Mouse (Mus musculus) E14TG2a.4 (cell line): ENCODE measurements around the gene Atxn7l1.

ENCODE experiments used
- CTCF ChIP-seq: conservative IDR thresholded peaks from 2 replicates; pipeline ENCODE4 v1.5.1; 2014; ENCODE audit warnings: low read length
- POU5F1 ChIP-seq: IDR thresholded peaks from 2 replicates; pipeline ENCODE4 v1.6.1; 2014; ENCODE audit warnings: low read length, borderline replicate concordance

GRCm38 (mm10) chr12:33273668-33274067 lies 126.2 kb downstream of the Atxn7l1 start:
- no peak for TF ChIP-seq CTCF
- no peak for TF ChIP-seq POU5F1
